Mouse (Mus musculus) liver, embryonic 12.5 days (tissue): ENCODE results near the gene Smyd1. TPM values are rescaled to one million over a fixed set of nuclear protein-coding genes. Genes with fewer than 3 reads are reported as not detected.

ENCODE experiments used
- ATAC-seq: fragments of 200-750 bp; cut with Nextera tagmentation; 2 replicates; pipeline ENCODE4 v1.8.0; 2017; ENCODE audit warnings: moderate number of reproducible peaks, mild to moderate bottlenecking, moderate library complexity
- H3K27ac ChIP-seq: fragments of 300-500 bp; sonication (generic); 2 replicates; pipeline ENCODE4 v1.5.1; 2016; ENCODE audit warnings: mild to moderate bottlenecking
- H3K27me3 ChIP-seq: fragments of 300-500 bp; sonication (generic); replicated peaks from 2 replicates; pipeline ENCODE4 v1.6.1; 2016; ENCODE audit warnings: mild to moderate bottlenecking, moderate library complexity
- H3K36me3 ChIP-seq: fragments of 300-500 bp; sonication (generic); 2 replicates; pipeline ENCODE4 v1.6.1; 2016; ENCODE audit warnings: mild to moderate bottlenecking, moderate library complexity
- H3K4me1 ChIP-seq: fragments of 300-500 bp; sonication (generic); 2 replicates; pipeline ENCODE4 v1.6.1; 2016
- H3K4me2 ChIP-seq: fragments of 300-500 bp; sonication (generic); 2 replicates; pipeline ENCODE4 v1.6.1; 2016; ENCODE audit warnings: mild to moderate bottlenecking, moderate library complexity
- H3K4me3 ChIP-seq: fragments of 300-500 bp; sonication (generic); 2 replicates; pipeline ENCODE4 v1.5.1; 2016; ENCODE audit warnings: mild to moderate bottlenecking, moderate library complexity
- H3K9ac ChIP-seq: fragments of 300-500 bp; sonication (generic); 2 replicates; pipeline ENCODE4 v1.6.1; 2016; ENCODE audit warnings: mild to moderate bottlenecking, moderate library complexity
- H3K9me3 ChIP-seq: fragments of 300-500 bp; sonication (generic); replicated peaks from 2 replicates; pipeline ENCODE4 v1.6.1; 2016; ENCODE audit warnings: mild to moderate bottlenecking, moderate library complexity
- WGBS: fragments of 180-500 bp; shearing (Covaris S2); methylation state at CpG from one replicate; pipeline ENCODE4 v1.1.7; 2016; ENCODE audit not compliant: insufficient replicate concordance; 5-methylcytosine and 5-hydroxymethylcytosine counted together
- polyA plus RNA-seq: library from polyadenylated mRNA; unstranded; fragments of >200 nt; fragmentation: Nextera tagmentation; extraction: Ambion mirVana; gene quantifications from 2 replicates; pipeline ENCODE4 v1.2.1, GENCODE M21; 2016

Gene Smyd1
- polyA plus RNA-seq, 1 experiment from 2014 or later, result 0.17 TPM

GRCm38 (mm10) chr6:71250951-71251350 is 71.1 kb downstream of the Smyd1 start:
- 53% methylated on average over 8 of the region's 8 CpGs for WGBS
- no peaks in the 10 kb centered on the region for H3K27me3 ChIP-seq
- H3K9ac ChIP-seq, result no peak overlapping the region
- no peak overlapping the region for H3K4me3 ChIP-seq
- no peaks in the 10 kb centered on the region for H3K9me3 ChIP-seq
- no peak for ATAC-seq
- H3K36me3 ChIP-seq, result no peaks in the 10 kb centered on the region
- H3K4me2 ChIP-seq, result no peak overlapping the region
- no peaks in the 10 kb centered on the region for H3K4me1 ChIP-seq
- H3K27ac ChIP-seq, result no peak overlapping the region

DNA sequence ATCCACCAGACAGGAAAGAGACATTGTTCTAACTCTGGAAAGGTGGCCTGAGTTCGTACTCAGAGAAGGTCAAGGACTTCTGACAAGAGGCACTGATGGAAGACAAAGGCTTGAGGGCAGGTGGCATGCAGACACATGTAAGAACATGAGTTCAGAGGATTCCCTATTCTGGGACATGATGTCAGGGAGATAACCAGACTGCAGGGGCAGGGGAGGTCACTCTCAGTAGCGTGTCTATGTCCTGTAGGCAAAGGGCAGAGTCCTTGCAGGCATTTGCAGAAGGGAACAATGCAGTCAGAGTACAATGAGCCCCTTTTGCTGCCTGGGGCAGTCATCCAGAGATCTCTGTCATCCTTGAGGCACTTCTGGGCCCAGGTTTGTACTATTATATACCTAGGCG is 72.4 kb downstream of the Smyd1 start:
- H3K36me3 ChIP-seq, result no peaks in the 10 kb centered on the region
- no peak overlapping the region for H3K4me3 ChIP-seq
- H3K27ac ChIP-seq, result no peak overlapping the region
- WGBS, result 52% methylated on average over 3 of the region's 3 CpGs
- no peak overlapping the region for H3K9ac ChIP-seq
- no peaks in the 10 kb centered on the region for H3K27me3 ChIP-seq
- no peaks in the 10 kb centered on the region for H3K9me3 ChIP-seq
- H3K4me2 ChIP-seq, result no peak overlapping the region
- no peaks in the 10 kb centered on the region for H3K4me1 ChIP-seq
- no peak for ATAC-seq

DNA sequence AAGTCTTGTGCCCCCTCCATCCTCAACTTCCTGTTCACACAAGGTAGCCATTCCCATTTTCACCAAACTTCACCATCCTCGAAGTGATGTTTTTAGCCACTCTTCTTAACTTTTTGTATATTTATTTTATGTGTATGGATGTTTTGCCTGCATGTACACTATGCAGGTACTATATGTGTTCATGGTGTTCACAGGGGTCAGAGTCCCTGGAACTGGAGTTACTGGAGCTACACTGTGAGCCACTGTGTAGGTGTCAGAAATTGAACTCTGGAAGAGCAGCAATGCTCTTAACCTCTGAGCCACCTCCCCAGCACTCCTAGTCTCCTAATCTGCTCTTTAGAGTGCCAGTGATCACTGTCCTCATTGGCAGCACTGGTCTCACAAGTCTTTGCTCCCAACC is 73.6 kb downstream of the Smyd1 start:
- Histone ChIP-seq H3K27ac (no peak overlapping the region), H3K9ac (no peak overlapping the region), H3K9me3 (no peaks in the 10 kb centered on the region), H3K4me1 (no peaks in the 10 kb centered on the region), H3K36me3 (no peaks in the 10 kb centered on the region), H3K27me3 (no peaks in the 10 kb centered on the region), H3K4me2 (no peak overlapping the region), H3K4me3 (no peak overlapping the region)
- ATAC-seq, result no peak
- WGBS, result 60% methylated on average over 1 of the region's 1 CpGs

DNA sequence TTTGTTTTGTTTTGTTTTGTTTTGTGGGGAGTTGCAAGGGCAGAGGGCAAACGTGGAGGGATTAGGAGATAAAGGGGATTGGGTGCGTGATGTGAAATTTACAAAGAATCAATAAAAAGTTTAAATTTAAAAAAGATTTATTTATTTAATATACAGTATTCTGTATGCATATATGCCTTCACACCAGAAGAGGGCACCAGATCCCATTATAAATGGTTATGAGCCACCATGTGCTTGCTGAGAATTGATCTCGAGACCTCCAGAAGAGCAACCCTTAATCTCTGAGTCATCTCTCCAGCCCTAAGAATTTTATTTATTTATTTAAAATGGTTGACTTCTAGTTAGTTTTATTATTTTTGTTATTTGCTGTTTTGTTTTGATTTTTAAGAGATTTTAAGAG is 78.8 kb downstream of the Smyd1 start:
- Histone ChIP-seq H3K9ac (no peak overlapping the region), H3K36me3 (no peaks in the 10 kb centered on the region), H3K4me2 (no peak overlapping the region), H3K9me3 (no peaks in the 10 kb centered on the region), H3K4me1 (no peaks in the 10 kb centered on the region), H3K27ac (no peak overlapping the region), H3K4me3 (no peak overlapping the region), H3K27me3 (no peaks in the 10 kb centered on the region)
- WGBS, result 69% methylated on average over 3 of the region's 3 CpGs
- no peak for ATAC-seq

DNA sequence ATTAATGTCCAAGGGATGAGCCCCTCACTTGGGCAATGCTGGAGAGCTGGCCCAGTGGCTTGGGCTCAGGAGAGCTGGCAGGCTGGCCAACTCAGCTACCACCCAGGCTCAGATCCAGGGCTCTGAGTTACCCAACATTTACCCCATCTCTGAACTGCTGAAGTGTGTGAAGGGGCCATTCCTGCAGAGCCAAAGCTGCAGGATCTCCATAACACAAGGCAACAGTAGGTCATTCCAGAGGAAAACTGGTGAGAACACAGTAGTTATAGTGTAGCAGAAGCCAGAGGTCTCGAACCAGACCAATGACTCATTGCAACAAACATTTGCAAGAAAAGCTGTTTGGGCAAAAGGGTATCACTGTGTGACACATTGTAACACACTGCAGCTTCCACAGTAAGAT is 79.2 kb downstream of the Smyd1 start:
- Histone ChIP-seq H3K27me3 (no peaks in the 10 kb centered on the region), H3K27ac (no peak overlapping the region), H3K4me1 (no peaks in the 10 kb centered on the region), H3K4me2 (no peak overlapping the region), H3K9me3 (no peaks in the 10 kb centered on the region), H3K36me3 (no peaks in the 10 kb centered on the region), H3K4me3 (no peak overlapping the region), H3K9ac (no peak overlapping the region)
- no peak for ATAC-seq
- 64% methylated on average over 1 of the region's 1 CpGs for WGBS

DNA sequence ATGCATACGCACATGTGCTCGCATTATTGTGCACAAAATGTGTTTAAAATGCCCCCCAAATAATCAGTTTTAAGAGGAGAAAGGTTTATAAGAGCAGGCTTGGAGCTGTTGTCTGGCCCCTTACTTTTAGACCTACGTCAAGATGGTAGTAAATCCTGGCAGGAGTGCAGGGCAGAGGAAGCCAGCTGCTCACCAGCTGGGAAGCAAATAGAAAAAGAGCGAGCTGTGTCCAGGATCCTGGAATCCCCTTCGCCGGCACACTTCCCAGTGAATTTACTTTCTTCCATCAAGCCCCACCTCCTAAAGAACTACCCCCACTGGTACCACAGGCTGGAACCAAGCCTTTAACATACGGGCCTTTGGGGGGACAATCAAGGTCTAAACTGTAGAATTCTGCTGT is 81.2 kb downstream of the Smyd1 start:
- H3K27me3 ChIP-seq, result no peaks in the 10 kb centered on the region
- no peak overlapping the region for H3K4me2 ChIP-seq
- no peak overlapping the region for H3K9ac ChIP-seq
- no peaks in the 10 kb centered on the region for H3K36me3 ChIP-seq
- no peaks in the 10 kb centered on the region for H3K4me1 ChIP-seq
- H3K9me3 ChIP-seq, result no peaks in the 10 kb centered on the region
- 80% methylated on average over 7 of the region's 7 CpGs for WGBS
- no peak overlapping the region for H3K4me3 ChIP-seq
- no peak overlapping the region for H3K27ac ChIP-seq
- ATAC-seq, result no peak

DNA sequence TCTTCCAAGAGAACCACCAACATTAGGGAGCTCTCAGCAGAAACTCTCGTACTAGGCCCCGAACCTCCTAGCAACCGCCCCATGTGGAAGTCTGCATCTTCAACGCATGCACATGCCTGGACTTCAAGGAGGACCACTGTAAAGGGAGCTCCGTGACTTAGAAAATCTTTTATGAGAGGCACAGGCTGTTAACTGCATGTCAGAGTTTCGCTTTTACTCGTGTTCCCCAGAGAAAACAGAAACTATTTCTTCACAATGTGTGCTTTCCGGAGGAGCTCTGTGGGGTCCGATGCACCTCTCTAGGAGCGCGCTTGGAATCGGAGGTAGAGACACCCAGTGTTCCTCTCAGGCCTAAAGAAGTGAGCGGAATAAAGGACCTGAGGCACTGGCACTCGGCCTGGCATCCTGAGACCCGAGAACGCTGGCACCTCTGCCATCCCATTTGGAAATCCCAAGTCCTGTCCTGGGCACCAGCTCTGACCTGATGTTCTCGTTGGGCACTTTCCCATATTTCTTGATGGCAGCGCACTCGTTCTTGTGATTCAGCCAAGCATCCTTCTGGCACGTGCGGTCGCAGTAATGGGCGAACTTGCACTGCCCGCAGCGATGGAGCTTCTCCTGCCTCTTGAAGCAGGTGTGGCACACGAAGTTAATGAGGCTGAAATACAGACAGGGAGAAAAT is 82.8 kb downstream of the Smyd1 start:
- Histone ChIP-seq H3K27ac (no peak overlapping the region), H3K4me2 (no peak overlapping the region), H3K9ac (no peak overlapping the region), H3K4me3 (no peak overlapping the region), H3K36me3 (no peaks in the 10 kb centered on the region), H3K27me3 (no peaks in the 10 kb centered on the region), H3K9me3 (no peaks in the 10 kb centered on the region), H3K4me1 (no peaks in the 10 kb centered on the region)
- no peak for ATAC-seq
- 82% methylated on average over 26 of the region's 26 CpGs for WGBS

GRCm38 (mm10) chr6:71237031-71237431 is 85.0 kb downstream of the Smyd1 start:
- H3K4me2 ChIP-seq, result no peak overlapping the region
- H3K4me3 ChIP-seq, result no peak overlapping the region
- ATAC-seq, result no peak
- no peaks in the 10 kb centered on the region for H3K4me1 ChIP-seq
- no peaks in the 10 kb centered on the region for H3K36me3 ChIP-seq
- peak overlapping the region; percentile 67; the same call in 1 of the 2 replicates for H3K27ac ChIP-seq
- no peaks in the 10 kb centered on the region for H3K9me3 ChIP-seq
- no peaks in the 10 kb centered on the region for H3K27me3 ChIP-seq
- no peak overlapping the region for H3K9ac ChIP-seq
- 62% methylated on average over 6 of the region's 6 CpGs for WGBS

- peak; percentile 40 for ATAC-seq
- Histone ChIP-seq H3K36me3 (no peaks in the 10 kb centered on the region), H3K27me3 (no peaks in the 10 kb centered on the region), H3K27ac (peak overlapping the region; percentile 67), H3K4me2 (no peak overlapping the region), H3K4me1 (no peaks in the 10 kb centered on the region), H3K9me3 (no peaks in the 10 kb centered on the region), H3K9ac (no peak overlapping the region), H3K4me3 (no peak overlapping the region)
- 52% methylated on average over 6 of the region's 6 CpGs for WGBS
Measured at GRCm38 (mm10) chr6:71236506-71236905, 85.5 kb downstream of the Smyd1 start.

GRCm38 (mm10) chr6:71235944-71236343 is 86.1 kb downstream of the Smyd1 start:
- Histone ChIP-seq H3K4me2 (no peak overlapping the region), H3K9me3 (no peaks in the 10 kb centered on the region), H3K36me3 (no peaks in the 10 kb centered on the region), H3K9ac (no peak overlapping the region), H3K4me3 (no peak overlapping the region), H3K27me3 (no peaks in the 10 kb centered on the region), H3K27ac (peak overlapping the region; percentile 67), H3K4me1 (no peaks in the 10 kb centered on the region)
- ATAC-seq, result peak; percentile 54; the same call in 1 of the 2 replicates
- WGBS, result 47% methylated on average over 3 of the region's 3 CpGs

DNA sequence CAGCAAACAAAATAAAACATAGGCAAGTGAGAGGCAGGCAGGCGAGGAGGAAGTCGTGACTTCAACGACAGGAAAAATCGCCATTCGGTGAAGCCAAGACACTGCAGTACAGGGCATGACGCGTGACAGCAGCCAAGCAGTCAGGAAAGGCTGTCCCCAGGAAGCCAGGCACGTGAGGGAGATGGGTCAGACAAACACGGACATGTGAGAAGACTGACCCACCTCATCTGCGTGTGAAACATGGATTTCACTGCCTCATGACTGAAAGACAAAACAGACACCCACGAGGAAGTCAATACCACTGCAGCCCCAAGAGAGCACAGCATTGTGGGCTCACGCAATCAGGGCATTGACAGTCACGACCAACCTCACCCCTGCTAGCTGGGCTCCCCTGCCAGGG is 86.9 kb downstream of the Smyd1 start:
- ATAC-seq, result no peak; the same call in 1 of the 2 replicates
- H3K27me3 ChIP-seq, result no peaks in the 10 kb centered on the region
- peak overlapping the region; percentile 24; the same call in 1 of the 2 replicates for H3K27ac ChIP-seq

DNA sequence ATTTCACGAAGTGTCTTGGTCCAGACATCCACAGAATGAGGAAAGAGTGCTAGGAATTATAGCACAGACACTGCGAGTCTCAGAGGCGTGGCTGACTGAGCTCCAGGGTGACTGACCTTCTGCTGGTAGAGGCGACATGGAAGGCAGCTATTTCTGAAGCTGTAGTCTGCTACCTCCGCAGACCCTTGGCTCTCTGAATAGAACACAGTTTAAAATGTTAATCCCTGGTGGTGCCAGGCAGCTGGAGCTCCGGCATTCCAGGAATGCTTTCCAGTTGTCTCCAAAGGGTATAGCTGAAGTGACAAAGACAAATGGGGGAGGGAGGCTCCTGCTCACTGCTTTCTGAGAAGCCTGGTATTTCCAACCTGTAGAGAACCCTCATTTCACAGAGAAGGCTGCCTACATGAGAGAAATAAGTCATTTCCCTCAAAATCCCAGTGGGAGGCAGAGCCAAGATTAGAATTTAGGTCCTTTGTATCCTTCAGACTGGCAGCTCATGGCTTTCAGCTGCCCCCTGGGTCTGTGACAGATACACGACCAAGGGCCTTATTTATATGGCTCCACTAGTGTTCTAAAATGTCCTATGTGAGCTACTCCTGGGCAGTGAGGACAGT is 94.8 kb downstream of the Smyd1 start:
- Histone ChIP-seq H3K27me3 (no peaks in the 10 kb centered on the region), H3K4me3 (no peak overlapping the region), H3K9me3 (no peaks in the 10 kb centered on the region), H3K27ac (no peak overlapping the region), H3K4me2 (no peak overlapping the region), H3K4me1 (no peaks in the 10 kb centered on the region), H3K36me3 (no peaks in the 10 kb centered on the region), H3K9ac (no peak overlapping the region)
- WGBS, result 27% methylated on average over 7 of the region's 7 CpGs
- no peak for ATAC-seq

More for the DNA sequence above, 86.9 kb downstream of the Smyd1 start:
- Histone ChIP-seq H3K9me3 (no peaks in the 10 kb centered on the region), H3K4me3 (no peak overlapping the region), H3K36me3 (no peaks in the 10 kb centered on the region), H3K9ac (no peak overlapping the region), H3K4me2 (no peak overlapping the region), H3K4me1 (no peaks in the 10 kb centered on the region)
- WGBS, result 48% methylated on average over 13 of the region's 13 CpGs
